Mouse (Mus musculus): ENCODE measurements around the gene Gm21188.
"Not testable (repeated sequence)": the region's sequence is repeated elsewhere in the genome, so short reads cannot be mapped to it uniquely, and the experiment has no call there.

Gm21188 gene

DNA sequence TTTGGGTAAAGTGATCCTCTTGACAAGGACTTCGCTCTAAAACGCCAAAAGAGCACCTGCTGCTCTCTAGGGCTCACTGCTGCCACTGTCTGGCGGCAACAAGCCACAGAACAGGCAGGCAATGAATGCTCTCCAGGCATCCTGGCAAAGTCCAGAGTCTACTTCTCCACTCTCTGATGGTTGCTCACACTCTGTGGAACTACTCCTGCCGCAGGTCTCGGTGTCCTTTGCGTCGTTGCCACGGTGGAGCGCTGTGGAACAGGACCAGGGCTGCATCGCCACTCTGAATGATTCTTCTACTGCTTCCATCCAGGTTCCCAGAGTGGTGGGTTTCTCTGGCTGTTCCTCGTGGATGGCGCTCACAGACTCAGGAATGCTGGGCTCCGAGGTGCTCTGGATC is 25.6 kb downstream of the Gm21188 start:
- DNase-seq = not testable (repeated sequence)

DNA sequence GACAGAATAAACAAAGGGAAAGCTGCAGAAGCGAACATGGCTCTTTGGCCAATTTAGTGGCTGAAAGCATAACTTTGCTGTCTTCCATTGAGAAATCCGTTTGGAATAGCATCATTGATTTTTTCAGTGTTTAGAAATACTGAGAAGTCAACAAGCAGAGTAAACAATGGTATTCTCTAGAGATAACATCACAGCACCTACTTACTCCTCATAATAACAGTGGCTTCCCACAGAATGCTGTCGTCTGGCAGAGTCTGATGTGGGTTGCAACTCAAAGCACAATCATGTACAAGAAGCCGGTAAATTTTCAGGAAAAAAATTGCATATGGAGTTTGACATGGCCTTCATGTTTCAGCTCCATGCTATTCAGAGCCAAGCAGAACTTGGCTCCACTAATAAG is 26.4 kb downstream of the Gm21188 start:
- DNase-seq = not testable (repeated sequence)

DNA sequence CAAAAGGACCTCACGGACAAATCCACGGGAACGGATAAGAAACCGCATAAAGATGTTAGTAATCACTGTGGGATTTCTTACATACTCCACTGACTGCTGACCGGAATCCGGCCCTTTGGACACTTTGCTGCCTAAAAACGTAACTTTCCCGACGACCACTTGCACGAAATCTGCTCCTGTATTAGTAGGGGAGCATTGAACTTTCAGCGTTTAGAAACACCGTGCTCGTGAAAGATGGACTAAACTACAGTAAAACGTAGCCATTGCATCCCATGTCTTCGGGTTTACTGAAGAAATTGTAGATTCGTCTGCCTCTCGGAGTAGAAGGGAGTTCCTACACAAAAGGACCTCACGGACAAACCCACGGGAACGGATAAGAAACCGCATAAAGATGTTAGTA is 27.0 kb downstream of the Gm21188 start:
- not testable (repeated sequence) for DNase-seq

DNA sequence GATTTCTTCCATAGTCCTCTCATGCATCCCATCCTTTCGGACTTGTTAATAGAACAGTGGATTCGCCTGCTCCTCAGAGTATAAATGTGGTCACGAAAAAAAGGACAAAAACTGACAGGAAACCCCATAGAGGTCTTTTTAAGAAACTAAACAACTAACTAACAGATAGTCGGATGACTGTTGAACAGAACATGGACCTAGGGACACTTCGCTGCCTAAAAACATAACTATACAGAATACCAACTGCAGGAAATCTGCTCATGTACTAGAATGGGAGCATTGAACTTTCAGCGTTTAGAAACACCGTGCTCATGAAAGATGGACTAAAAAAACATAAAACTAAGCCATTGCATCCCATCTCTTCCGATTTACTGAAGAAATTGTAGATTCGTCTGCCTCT is 27.4 kb downstream of the Gm21188 start:
- not testable (repeated sequence) for DNase-seq

DNA sequence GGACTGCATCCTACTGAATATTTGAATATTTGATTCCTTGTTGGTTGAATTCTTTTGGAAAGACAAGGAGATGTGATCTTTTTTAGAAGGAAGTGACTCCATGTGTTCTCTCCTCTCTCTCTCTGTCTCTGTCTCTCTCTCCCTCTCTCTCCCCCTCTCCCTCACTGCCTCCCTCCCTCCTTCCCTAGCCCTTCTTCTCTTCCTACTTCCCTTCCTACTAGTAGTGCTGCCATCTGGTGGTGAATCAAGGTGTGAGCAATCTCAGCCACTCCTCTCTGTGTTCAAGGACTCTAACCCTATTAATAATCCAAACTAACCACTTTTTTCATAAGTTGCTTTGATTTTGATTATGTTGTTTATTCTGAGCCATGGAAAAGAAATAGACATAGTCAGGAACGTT is 30.5 kb downstream of the Gm21188 start:
- DNase-seq = not testable (repeated sequence)

DNA sequence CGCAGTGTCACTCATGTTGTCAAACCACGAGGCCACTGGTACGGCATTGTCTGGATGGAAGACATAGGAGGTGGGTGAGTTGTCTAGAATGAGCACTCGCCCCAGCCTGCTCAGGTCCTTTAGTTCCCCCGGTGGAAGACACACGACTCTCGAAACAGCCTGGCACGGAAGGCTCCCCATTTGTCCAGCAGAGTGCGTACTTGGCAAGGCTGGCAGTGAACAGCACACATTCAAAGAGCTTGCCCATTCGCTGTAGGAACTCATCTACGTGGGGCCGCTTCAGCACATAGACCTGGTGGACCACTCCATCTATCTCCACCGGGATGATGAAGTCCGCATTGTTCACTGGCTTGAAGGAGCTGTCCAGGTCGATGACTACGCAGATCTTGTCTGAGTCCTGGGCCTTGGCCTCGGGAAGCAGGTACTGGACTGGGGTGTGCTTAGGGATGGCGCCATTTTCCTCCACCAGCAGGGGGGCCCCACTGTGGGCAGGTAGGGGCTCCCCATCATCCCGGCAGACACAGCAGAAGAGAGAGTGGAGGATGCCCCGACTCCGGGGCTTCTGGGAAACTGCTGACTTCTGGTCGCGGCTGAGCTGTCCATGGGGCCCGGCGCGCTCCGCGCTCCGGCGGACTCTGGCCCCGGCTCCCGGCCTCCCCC is 36.5 kb downstream of the Gm21188 start:
- not testable (repeated sequence) for DNase-seq

DNA sequence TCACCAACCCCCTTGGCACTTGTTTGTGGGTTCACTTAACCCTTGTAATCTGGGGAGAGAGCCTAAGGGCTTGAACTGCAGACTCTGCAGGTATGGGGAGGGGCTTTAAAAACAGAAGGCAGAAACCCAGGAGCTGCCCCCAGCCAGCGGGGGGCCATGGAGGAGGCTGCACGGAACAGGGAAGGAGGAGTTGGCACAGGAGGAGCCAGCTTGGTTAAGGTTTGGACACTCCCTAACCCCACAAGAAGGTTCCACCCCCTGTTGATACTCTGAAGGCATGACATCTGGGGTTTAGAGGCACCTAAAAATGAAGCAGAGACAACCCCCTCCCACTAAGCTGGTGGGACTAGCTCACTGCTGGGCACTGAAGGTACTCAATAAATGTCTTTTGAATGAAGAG is 38.0 kb downstream of the Gm21188 start:
- not testable (repeated sequence) for DNase-seq

DNA sequence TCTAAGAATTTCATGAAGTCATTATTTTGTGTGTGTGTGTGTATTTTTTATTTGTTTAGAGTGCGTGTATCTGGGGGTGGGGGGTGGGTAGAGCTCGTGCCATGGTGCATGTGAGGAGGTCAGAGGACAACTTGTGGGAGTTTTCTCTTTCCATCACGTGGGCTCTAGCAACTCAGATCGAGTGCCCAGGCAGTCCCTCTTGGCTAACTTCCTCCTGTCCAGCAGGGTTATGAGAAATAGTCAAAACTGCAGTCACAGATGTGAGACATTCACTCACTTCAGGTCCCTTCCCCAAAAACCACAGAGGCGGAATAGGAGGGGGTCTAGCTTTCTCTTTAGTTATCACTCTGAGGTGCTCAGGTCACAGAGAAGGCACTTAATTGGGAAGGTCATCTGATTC is 38.5 kb downstream of the Gm21188 start:
- not testable (repeated sequence) for DNase-seq

DNA sequence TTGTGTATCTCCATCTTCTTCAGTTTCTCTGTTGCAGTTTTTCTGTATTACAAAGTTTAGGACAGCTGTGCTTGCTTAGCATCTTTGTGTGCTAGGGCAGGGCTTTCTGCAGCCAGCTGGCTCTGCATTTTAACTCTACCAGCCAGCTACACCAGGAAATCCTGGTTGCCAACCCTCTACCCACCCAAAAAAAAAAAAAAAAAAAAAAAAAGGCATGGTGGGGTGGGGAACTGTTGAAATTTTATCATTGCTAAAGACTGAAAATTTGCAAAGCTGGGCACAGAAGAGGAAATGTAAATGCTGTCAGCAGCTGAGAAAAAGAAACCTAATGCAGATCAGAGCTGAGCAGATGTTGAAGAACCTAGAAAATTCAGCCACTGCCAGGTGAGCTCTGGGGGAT is 41.9 kb downstream of the Gm21188 start:
- not testable (repeated sequence) for DNase-seq

DNA sequence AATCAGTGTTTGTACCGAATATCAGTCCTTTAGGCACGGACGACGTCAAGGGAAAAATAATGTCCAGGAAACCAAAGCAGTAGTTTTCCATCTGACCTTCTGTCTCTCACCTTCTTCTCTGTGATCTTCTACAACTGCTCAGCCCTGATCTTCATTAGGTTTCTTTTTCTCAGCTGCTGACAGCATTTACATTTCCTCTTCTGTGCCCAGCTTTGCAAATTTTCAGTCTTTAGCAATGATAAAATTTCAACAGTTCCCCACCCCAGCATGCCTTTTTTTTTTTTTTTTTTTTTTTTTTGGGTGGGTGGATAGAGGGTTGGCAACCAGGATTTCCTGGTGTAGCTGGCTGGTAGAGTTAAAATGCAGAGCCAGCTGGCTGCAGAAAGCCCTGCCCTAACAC is 52.8 kb downstream of the Gm21188 start:
- DNase-seq = not testable (repeated sequence)

DNA sequence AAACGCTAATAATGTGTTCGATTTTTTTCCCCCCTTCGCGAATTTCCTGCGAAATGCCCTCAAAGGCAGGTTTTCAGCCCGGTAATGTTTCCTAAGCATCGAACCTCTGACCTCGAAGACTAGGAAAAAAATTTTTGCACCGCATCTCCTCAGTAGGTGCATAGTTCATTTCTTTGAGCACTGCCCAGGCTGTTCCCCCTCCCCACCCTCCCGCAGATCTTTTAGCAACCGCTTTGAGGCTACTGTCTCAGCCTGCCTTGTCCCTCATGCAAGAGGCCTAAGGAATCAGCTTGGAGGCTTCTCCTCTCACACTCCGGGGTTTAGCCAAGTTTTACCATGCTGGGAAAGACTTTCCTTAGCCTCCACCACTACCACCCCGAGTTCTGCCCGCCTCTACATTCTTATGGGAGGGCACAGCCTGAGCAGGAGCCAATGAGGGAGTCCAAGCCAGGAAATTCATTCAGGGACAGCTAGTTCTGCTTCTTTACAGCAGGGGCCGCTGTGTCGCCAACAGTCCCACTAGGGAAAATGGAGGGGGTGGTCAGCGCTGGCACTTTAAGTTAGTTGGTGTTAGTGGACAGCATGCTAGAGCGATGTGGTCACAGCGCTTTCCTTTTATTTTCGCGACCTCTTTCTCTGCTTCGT is 53.4 kb downstream of the Gm21188 start:
- not testable (repeated sequence) for DNase-seq

DNA sequence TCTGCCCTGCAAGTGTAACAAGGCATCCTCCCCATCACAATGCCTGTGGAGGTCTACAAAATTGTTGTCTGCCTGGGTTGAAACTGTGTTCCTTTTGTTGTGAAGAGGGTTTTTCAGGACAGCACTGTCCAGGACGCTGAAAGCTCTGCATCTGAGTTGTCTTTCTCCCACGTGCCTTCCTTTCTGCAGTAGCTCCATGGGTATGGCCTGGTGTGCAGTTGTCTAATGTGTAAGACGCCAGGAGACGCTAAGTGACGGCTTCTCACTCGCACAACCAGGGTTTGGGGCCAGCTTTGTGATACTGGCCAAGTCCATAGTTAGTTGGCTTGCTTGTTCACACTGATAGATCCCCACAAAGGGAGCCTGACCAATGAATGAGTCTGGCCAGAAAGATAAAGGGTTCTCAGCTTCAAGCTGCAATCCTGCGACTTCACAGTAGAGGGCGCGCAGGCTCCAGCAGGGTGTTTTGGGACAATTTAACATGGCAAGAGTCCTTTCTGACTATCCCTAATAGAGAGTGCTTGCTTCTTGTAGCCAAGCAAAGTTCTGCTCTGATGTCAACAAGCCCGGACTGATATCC is 60.0 kb downstream of the Gm21188 start:
- DNase-seq = not testable (repeated sequence)

DNA sequence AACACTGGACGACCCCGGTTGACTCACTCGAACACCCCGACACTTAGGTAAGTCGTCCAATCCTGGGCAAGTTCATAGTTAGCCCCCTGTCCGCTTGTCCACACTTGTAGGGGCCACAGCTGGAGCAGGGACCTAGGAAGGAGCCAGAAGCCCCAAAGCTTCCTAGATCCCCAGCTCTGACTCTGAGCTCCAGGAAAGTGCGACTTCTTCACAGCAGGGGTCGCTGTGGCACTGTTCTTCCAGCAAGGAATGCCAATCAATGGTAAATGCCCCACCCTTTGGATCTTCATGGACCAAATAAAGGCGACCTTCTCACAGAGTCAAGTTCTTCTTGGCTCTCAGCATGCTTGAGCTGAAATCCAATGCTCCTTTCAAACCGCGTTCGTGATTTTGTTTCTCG is 60.7 kb downstream of the Gm21188 start:
- not testable (repeated sequence) for DNase-seq
